Mouse (Mus musculus): ENCODE measurements around the gene Zcchc7.

DNA sequence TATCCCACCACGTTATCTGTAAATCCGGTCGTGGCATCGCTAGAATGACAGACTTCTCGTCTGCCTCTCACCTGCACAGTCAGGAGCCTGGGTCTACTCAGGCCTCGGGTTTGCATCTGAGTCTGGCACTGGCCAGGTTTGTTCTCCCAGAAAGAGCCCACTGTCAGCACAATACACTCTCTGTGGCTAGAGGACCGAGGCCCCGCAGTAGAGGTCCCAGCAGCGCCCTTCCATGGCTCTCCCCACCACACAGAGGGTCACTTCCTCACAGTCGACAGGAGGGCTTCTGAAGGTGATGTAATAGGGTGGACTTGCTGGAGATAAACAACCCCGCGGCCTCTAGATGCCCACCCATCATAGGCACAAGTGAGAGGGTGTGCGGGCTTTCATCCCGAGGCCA is 218.2 kb downstream of the Zcchc7 start:
- TF ChIP-seq CTCF (IDR thresholded peaks at IDR 0.05; ENCODE audit: low read depth) (no peak), EP300 (optimal IDR thresholded peaks at IDR 0.05) (no peak)

Data from stomach, postnatal 0 days (tissue).